Mouse (Mus musculus) stomach, embryonic 16.5 days (tissue): ENCODE results near the gene Tnfsf11. TPM values are rescaled to one million over a fixed set of nuclear protein-coding genes. Genes with fewer than 3 reads are reported as not detected.

Experiments used
- ATAC-seq: fragments of 200-750 bp; cut with Nextera tagmentation; 2 replicates; pipeline ENCODE4 v1.8.0; 2017; ENCODE audit warnings: moderate number of reproducible peaks, moderate TSS enrichment; ENCODE audit not compliant: insufficient read depth, low FRiP score
- H3K27ac ChIP-seq: fragments of 300-500 bp; sonication (generic); 2 replicates; pipeline ENCODE4 v1.5.1; 2014; ENCODE audit warnings: low read length
- H3K27me3 ChIP-seq: fragments of 300-500 bp; sonication (generic); 2 replicates; pipeline ENCODE4 v1.6.1; 2014; ENCODE audit warnings: low read length, control low read depth, mixed read lengths; ENCODE audit not compliant: control insufficient read depth, insufficient read depth
- H3K36me3 ChIP-seq: fragments of 300-500 bp; sonication (generic); 2 replicates; pipeline ENCODE4 v1.6.1; 2014; ENCODE audit warnings: low read length; ENCODE audit not compliant: control insufficient read depth, insufficient read depth
- H3K4me1 ChIP-seq: fragments of 300-500 bp; sonication (generic); 2 replicates; pipeline ENCODE4 v1.6.1; 2014; ENCODE audit warnings: low read length, control low read depth, mixed read lengths; ENCODE audit not compliant: control insufficient read depth, insufficient read depth
- H3K4me2 ChIP-seq: fragments of 300-500 bp; sonication (generic); 2 replicates; pipeline ENCODE4 v1.6.1; 2014; ENCODE audit warnings: low read depth, low read length, mixed read lengths
- H3K4me3 ChIP-seq: fragments of 300-500 bp; sonication (generic); replicated peaks from 2 replicates; pipeline ENCODE4 v1.5.1; 2014; ENCODE audit warnings: mild to moderate bottlenecking, low read length
- H3K9ac ChIP-seq: fragments of 300-500 bp; sonication (generic); 2 replicates; pipeline ENCODE4 v1.6.1; 2014; ENCODE audit warnings: low read length
- H3K9me3 ChIP-seq: fragments of 300-500 bp; sonication (generic); replicated peaks from 2 replicates; pipeline ENCODE4 v1.6.1; 2016; ENCODE audit warnings: low read length, control low read depth; ENCODE audit not compliant: control insufficient read depth
- WGBS: fragments of 180-500 bp; shearing (Covaris S2); extraction: QIAGEN DNeasy Blood & Tissue Kit; methylation state at CpG from one replicate; pipeline ENCODE4 v1.1.7; 2014; 5-methylcytosine and 5-hydroxymethylcytosine counted together
- microRNA-seq: library from miRNA; unstranded; fragments of <30 nt; microRNA quantifications from one replicate; pipeline ENCODE4, GENCODE M21; 2016
- polyA plus RNA-seq: library from polyadenylated mRNA; unstranded; fragments of >200 nt; fragmentation: Nextera tagmentation; extraction: Ambion mirVana; gene quantifications from 2 replicates; pipeline ENCODE4 v1.2.1, GENCODE M21; 2015

The Tnfsf11 gene
- polyA plus RNA-seq, 1 experiment from 2014 or later: 0.21 TPM

DNA sequence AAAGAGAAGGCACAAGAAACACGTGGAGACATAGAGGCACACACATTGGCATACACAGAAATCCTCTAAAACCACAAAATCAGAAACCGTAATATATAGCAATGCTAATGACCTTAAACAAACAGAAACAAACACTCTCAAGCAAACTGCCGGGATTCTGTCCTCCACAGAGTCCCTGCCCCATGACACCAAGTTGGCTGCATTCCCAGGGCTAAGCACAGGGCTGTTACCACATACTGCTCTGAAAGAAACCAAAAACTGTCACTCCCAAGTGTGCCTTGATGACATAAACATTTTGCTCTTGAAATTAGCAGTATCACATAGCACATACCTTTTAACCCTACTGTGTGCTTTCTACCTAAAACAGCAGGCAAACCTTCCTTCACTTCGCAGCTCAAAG is 71.7 kb downstream of the Tnfsf11 start:
- H3K4me3 ChIP-seq: no peak overlapping the region
- no peaks in the 10 kb centered on the region for H3K9me3 ChIP-seq
- no peak overlapping the region for H3K4me2 ChIP-seq
- WGBS: 50% methylated on average over 4 of the region's 4 CpGs
- no peak overlapping the region for H3K9ac ChIP-seq
- no peaks in the 10 kb centered on the region for H3K4me1 ChIP-seq
- ATAC-seq: no peak
- no peaks in the 10 kb centered on the region for H3K27me3 ChIP-seq
- no peak overlapping the region for H3K27ac ChIP-seq
- H3K36me3 ChIP-seq: no peaks in the 10 kb centered on the region

DNA sequence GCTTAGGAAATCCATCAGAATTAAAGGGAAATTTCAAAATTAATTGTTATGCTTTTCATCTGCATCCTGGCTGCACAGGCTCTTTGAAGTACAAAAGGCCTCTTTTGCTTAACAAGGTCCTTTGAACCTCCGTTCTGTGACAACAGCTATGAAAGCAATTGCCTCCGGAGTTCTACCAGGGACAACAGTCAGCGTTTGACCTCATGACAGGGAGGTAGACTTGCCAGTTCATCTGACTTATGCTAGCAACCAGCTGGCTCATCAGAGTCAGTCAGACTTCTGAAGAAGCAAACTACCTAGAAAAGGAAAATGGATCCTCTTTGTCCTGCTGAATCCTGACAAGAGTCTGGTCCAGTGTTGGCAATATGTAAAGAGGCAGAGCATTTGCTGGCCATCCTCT is 72.5 kb downstream of the Tnfsf11 start:
- Histone ChIP-seq H3K4me3 (no peak overlapping the region), H3K27me3 (no peaks in the 10 kb centered on the region), H3K4me1 (no peaks in the 10 kb centered on the region), H3K4me2 (no peak overlapping the region), H3K27ac (no peak overlapping the region), H3K9ac (no peak overlapping the region), H3K9me3 (no peaks in the 10 kb centered on the region), H3K36me3 (no peaks in the 10 kb centered on the region)
- 56% methylated on average over 3 of the region's 3 CpGs for WGBS
- ATAC-seq: no peak

DNA sequence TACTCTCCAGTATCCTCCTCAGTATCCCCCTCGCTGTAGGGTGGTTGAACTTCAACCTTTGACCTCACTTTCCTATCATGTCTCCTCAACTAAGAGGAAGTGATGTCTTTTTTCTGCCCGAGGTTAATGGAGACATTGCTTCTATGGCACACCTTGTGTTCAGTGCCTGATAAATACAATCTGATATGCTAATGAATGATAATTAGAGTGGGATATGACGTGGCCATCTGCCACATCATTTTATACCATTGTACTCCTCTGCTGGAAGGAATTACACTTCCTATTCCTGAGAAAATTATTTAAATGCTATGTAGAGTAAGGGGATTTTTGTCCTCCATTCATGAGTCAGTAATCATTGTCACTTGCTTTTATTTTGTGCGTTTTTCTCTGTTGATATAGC is 78.8 kb downstream of the Tnfsf11 start:
- 61% methylated on average over 4 of the region's 4 CpGs for WGBS
- Histone ChIP-seq H3K4me1 (no peaks in the 10 kb centered on the region), H3K27me3 (no peaks in the 10 kb centered on the region), H3K4me2 (no peak overlapping the region), H3K36me3 (no peaks in the 10 kb centered on the region), H3K9ac (no peak overlapping the region), H3K27ac (no peak overlapping the region), H3K9me3 (no peaks in the 10 kb centered on the region), H3K4me3 (no peak overlapping the region)
- ATAC-seq: no peak

Small RNAs within 50 kb of the gene (microRNA-seq; reads per million reads assigned to microRNA genes)
- not detected for gene Gm23652

Other genes starting within 250 kb of the Tnfsf11 start
- 0.05 TPM in 1 of 2 replicates, not detected in the other for gene Fam216b, start 219.0 kb downstream of the Tnfsf11 start, polyA plus RNA-seq
- 16.3 and 17.6 TPM in 2 replicates for gene Akap11, start 228.8 kb upstream of the Tnfsf11 start, polyA plus RNA-seq